Mouse (Mus musculus): Measurements from ENCODE around the gene Ppp1r9b. TPM values are rescaled to one million over a fixed set of nuclear protein-coding genes. Genes with fewer than 3 reads are reported as not detected.
A peak's percentile ranks its signal among the peaks of the same experiment; 100 is the strongest.

Gene Ppp1r9b
- polyA plus RNA-seq, 1 experiment from 2014 or later: 12.4 TPM

GRCm38 (mm10) chr11:94986435-94986834 is 4.4 kb upstream of the Ppp1r9b start:
- DNase-seq (ENCODE audit: low spot score, missing footprints) (no peak), ATAC-seq (ENCODE audit: low FRiP score) (no peak)
- Histone ChIP-seq H3K9ac (ENCODE audit: low read length) (no peak overlapping the region), H3K4me2 (no peak overlapping the region), H3K4me1 (ENCODE audit: control insufficient read depth, insufficient read depth, low read length) (peaks cover 25% of the 10 kb centered on the region), H3K9me3 (ENCODE audit: control insufficient read depth, low read length) (no peaks in the 10 kb centered on the region), H3K27ac (ENCODE audit: low read depth, low read length) (no peak overlapping the region), H3K36me3 (ENCODE audit: control insufficient read depth, insufficient read depth, low read length) (no peaks in the 10 kb centered on the region), H3K27me3 (ENCODE audit: control insufficient read depth, insufficient read depth, low read length) (no peaks in the 10 kb centered on the region; the same call in 1 of the 2 replicates), H3K4me3 (ENCODE audit: low read depth, low read length) (no peak overlapping the region)
- WGBS: 67% methylated on average over 2 of the region's 2 CpGs

GRCm38 (mm10) chr11:94987341-94987740 is 3.5 kb upstream of the Ppp1r9b start:
- no peak for ATAC-seq (ENCODE audit: low FRiP score)
- Histone ChIP-seq H3K27me3 (ENCODE audit: control insufficient read depth, insufficient read depth, low read length) (no peaks in the 10 kb centered on the region; the same call in 1 of the 2 replicates), H3K4me3 (ENCODE audit: low read depth, low read length) (no peak overlapping the region), H3K36me3 (ENCODE audit: control insufficient read depth, insufficient read depth, low read length) (no peaks in the 10 kb centered on the region), H3K27ac (ENCODE audit: low read depth, low read length) (no peak overlapping the region), H3K4me2 (no peak overlapping the region), H3K9ac (ENCODE audit: low read length) (no peak overlapping the region), H3K4me1 (ENCODE audit: control insufficient read depth, insufficient read depth, low read length) (peaks cover 28% of the 10 kb centered on the region), H3K9me3 (ENCODE audit: control insufficient read depth, low read length) (no peaks in the 10 kb centered on the region)
- WGBS: 45% methylated on average over 6 of the region's 6 CpGs
- no peak for DNase-seq (ENCODE audit: low spot score, missing footprints)

DNA sequence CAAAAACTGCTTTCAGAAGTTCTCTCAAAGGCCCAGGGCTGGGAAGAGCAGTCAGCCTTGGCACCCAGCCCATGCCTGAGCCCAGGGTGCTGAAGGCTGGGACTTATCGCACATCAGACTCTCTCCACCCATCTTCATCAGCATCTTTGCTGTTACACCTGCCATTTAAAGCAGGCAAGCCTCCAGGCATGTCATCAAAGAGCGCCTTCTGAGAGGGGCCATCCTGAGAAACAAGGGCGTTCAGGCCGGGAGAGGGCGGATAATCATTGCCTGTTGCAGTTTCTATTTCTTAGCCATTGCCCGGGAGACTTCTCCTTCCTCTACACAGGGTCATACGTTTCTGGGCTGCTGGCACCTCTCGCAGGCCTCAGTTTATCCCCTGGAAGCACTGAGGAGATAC is 3.0 kb upstream of the Ppp1r9b start:
- Histone ChIP-seq H3K4me1 (ENCODE audit: control insufficient read depth, insufficient read depth, low read length) (peaks cover 32% of the 10 kb centered on the region), H3K27ac (ENCODE audit: low read depth, low read length) (no peak overlapping the region), H3K9ac (ENCODE audit: low read length) (no peak overlapping the region), H3K4me3 (ENCODE audit: low read depth, low read length) (no peak overlapping the region), H3K27me3 (ENCODE audit: control insufficient read depth, insufficient read depth, low read length) (no peaks in the 10 kb centered on the region; the same call in 1 of the 2 replicates), H3K9me3 (ENCODE audit: control insufficient read depth, low read length) (no peaks in the 10 kb centered on the region), H3K36me3 (ENCODE audit: control insufficient read depth, insufficient read depth, low read length) (no peaks in the 10 kb centered on the region), H3K4me2 (no peak overlapping the region)
- ATAC-seq (ENCODE audit: low FRiP score): no peak
- 84% methylated on average over 8 of the region's 8 CpGs for WGBS
- no peak for DNase-seq (ENCODE audit: low spot score, missing footprints)

DNA sequence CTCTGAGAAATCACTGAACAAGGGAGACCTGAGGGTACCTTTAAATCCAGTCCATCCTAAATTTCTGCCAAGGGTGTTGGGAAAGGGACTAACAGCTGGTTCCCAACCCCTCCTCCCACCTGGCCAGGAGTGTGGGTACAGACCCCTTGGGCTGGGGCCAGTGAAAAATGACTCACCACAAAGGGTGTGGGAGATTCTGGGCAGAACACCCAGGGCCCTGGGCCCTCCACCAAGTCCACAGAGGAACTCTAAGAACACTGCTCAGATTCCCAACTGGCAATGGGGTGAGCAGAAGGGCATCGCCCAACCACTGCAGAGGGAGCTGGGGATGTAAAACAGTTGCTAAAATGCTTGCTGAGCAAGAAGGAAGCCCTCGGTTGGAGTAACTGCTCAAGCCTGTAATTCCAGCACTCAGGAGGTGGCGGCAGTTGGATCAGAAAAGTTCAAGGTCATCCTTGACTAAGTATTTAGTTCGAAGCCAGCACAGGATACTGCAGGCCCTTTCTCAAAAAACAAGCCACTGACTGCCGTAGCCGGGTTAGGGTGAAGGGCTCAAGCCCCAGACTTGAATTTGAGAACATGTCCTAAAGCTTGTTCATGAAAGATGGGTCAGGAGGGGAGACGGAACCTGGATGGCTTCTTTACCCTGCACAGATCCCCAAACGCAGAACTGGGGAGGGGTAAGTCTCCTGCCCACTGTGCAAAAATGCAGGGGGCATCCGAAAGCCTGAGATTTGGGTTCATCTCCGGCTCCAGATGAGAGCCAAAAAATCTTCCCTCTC is 1.9 kb upstream of the Ppp1r9b start:
- Histone ChIP-seq H3K4me2 (peak overlapping the region; percentile 98), H3K36me3 (ENCODE audit: control insufficient read depth, insufficient read depth, low read length) (no peaks in the 10 kb centered on the region), H3K27me3 (ENCODE audit: control insufficient read depth, insufficient read depth, low read length) (no peaks in the 10 kb centered on the region; the same call in 1 of the 2 replicates), H3K9ac (ENCODE audit: low read length) (peak overlapping the region; percentile 82), H3K9me3 (ENCODE audit: control insufficient read depth, low read length) (no peaks in the 10 kb centered on the region), H3K4me3 (ENCODE audit: low read depth, low read length) (peak overlapping the region; percentile 53), H3K4me1 (ENCODE audit: control insufficient read depth, insufficient read depth, low read length) (peaks cover 43% of the 10 kb centered on the region), H3K27ac (ENCODE audit: low read depth, low read length) (peak overlapping the region; percentile 79)
- ATAC-seq (ENCODE audit: low FRiP score): no peak
- 18% methylated on average over 10 of the region's 10 CpGs for WGBS
- DNase-seq (ENCODE audit: low spot score, missing footprints): peak; percentile 92

DNA sequence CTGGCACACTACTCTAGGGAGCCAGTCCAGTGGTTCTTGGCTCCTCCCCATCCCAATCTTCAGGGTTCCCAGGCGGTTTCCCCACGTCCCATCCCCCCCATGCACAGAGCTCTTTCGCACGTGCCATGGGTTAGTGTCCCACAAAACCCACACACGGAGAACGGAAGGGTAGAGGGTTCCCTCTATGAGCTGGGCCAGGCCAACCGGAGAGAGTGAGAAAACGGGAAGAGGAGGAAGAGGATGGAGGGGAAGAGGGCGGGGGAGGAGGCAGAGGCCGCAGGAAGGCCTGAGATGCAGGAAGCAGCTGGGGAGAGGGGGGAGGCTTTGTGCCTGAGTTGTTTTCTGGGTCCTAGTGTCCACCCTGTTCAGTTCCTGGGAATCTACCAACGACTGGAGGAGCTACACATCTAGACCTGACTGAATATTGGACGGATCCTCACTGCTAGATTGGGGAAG is 1.2 kb upstream of the Ppp1r9b start:
- H3K27me3 ChIP-seq (ENCODE audit: control insufficient read depth, insufficient read depth, low read length): no peaks in the 10 kb centered on the region; the same call in 1 of the 2 replicates
- peak; percentile 62 for ATAC-seq (ENCODE audit: low FRiP score)
- no peaks in the 10 kb centered on the region for H3K9me3 ChIP-seq (ENCODE audit: control insufficient read depth, low read length)
- H3K4me3 ChIP-seq (ENCODE audit: low read depth, low read length): peak overlapping the region; percentile 53
- DNase-seq (ENCODE audit: low spot score, missing footprints): peak; percentile 99
- H3K27ac ChIP-seq (ENCODE audit: low read depth, low read length): peak overlapping the region; percentile 79
- no peaks in the 10 kb centered on the region for H3K36me3 ChIP-seq (ENCODE audit: control insufficient read depth, insufficient read depth, low read length)
- peak overlapping the region; percentile 82 for H3K9ac ChIP-seq (ENCODE audit: low read length)
- peaks cover 50% of the 10 kb centered on the region for H3K4me1 ChIP-seq (ENCODE audit: control insufficient read depth, insufficient read depth, low read length)
- peak overlapping the region; percentile 98 for H3K4me2 ChIP-seq
- WGBS: under 1% methylated on average over 12 of the region's 12 CpGs

- H3K9ac ChIP-seq (ENCODE audit: low read length): peak overlapping the region; percentile 97
- H3K4me2 ChIP-seq: peak overlapping the region; percentile 98
- H3K36me3 ChIP-seq (ENCODE audit: control insufficient read depth, insufficient read depth, low read length): 0 out of 2 replicates have a peak, but pooled peaks cover under 1% of the 10 kb centered on the region
- peaks cover 56% of the 10 kb centered on the region for H3K4me1 ChIP-seq (ENCODE audit: control insufficient read depth, insufficient read depth, low read length)
- H3K9me3 ChIP-seq (ENCODE audit: control insufficient read depth, low read length): no peaks in the 10 kb centered on the region
- no peak for DNase-seq (ENCODE audit: low spot score, missing footprints)
- H3K27me3 ChIP-seq (ENCODE audit: control insufficient read depth, insufficient read depth, low read length): no peaks in the 10 kb centered on the region; the same call in 1 of the 2 replicates
- no peak for ATAC-seq (ENCODE audit: low FRiP score)
- 45% methylated on average over 6 of the region's 6 CpGs for WGBS
- peak overlapping the region; percentile 80 for H3K27ac ChIP-seq (ENCODE audit: low read depth, low read length)
- H3K4me3 ChIP-seq (ENCODE audit: low read depth, low read length): peak overlapping the region; percentile 89
Observed at GRCm38 (mm10) chr11:94990102-94990748, 610 bp upstream of the Ppp1r9b start.

DNA sequence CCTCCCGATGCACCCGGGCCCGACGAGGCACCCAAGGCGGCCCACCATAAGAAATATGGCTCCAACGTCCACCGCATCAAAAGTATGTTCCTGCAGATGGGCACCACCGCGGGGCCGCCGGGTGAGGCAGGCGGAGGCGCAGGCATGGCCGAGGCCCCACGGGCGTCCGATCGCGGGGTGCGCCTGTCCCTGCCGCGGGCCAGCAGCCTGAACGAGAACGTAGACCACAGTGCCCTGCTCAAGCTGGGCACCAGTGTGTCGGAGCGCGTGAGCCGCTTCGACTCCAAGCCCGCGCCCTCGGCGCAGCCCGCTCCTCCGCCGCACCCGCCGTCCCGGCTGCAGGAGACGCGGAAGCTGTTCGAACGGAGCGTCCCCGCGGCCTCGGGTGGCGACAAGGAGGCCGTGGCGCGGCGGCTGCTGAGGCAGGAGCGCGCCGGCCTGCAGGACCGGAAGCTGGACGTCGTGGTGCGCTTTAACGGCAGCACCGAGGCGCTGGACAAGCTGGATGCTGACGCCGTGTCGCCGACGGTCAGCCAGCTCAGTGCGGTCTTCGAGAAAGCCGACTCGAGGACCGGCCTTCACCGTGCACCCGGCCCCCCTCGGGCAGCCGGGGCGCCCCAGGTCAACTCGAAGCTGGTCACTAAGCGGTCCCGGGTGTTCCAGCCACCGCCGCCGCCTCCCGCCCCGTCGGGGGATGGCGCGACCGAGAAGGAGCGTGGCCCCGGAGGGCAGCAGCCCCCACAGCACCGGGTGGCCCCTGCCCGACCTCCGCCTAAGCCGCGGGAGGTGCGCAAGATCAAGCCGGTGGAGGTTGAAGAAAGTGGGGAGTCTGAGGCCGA is 1.0 kb downstream of the Ppp1r9b start:
- WGBS: under 1% methylated on average over 98 of the region's 99 CpGs
- DNase-seq (ENCODE audit: low spot score, missing footprints): peak; percentile 92
- peak overlapping the region; percentile 98 for H3K4me2 ChIP-seq
- H3K27ac ChIP-seq (ENCODE audit: low read depth, low read length): peak overlapping the region; percentile 40; the same call in 1 of the 2 replicates
- peaks cover 63% of the 10 kb centered on the region for H3K4me1 ChIP-seq (ENCODE audit: control insufficient read depth, insufficient read depth, low read length)
- H3K9me3 ChIP-seq (ENCODE audit: control insufficient read depth, low read length): no peaks in the 10 kb centered on the region
- peak overlapping the region; percentile 89 for H3K4me3 ChIP-seq (ENCODE audit: low read depth, low read length)
- ATAC-seq (ENCODE audit: low FRiP score): peak; percentile 35; the same call in 1 of the 2 replicates
- peak overlapping the region; percentile 97 for H3K9ac ChIP-seq (ENCODE audit: low read length)
- H3K36me3 ChIP-seq (ENCODE audit: control insufficient read depth, insufficient read depth, low read length): peaks cover 9% of the 10 kb centered on the region; the same call in 1 of the 2 replicates
- H3K27me3 ChIP-seq (ENCODE audit: control insufficient read depth, insufficient read depth, low read length): no peaks in the 10 kb centered on the region; the same call in 1 of the 2 replicates

DNA sequence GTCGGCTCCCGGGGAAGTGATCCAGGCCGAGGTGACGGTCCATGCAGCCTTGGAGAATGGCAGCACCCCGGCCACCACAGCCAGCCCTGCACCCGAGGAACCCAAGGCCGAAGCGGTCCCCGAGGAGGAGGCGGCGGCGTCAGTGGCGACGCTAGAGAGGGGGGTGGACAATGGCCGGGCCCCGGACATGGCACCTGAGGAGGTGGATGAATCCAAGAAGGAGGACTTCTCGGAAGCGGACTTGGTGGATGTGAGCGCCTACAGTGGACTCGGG is 1.6 kb downstream of the Ppp1r9b start:
- peak overlapping the region; percentile 98 for H3K4me2 ChIP-seq
- DNase-seq (ENCODE audit: low spot score, missing footprints): no peak
- peaks cover 9% of the 10 kb centered on the region; the same call in 1 of the 2 replicates for H3K36me3 ChIP-seq (ENCODE audit: control insufficient read depth, insufficient read depth, low read length)
- H3K9me3 ChIP-seq (ENCODE audit: control insufficient read depth, low read length): no peaks in the 10 kb centered on the region
- peak overlapping the region; percentile 97 for H3K9ac ChIP-seq (ENCODE audit: low read length)
- ATAC-seq (ENCODE audit: low FRiP score): no peak
- H3K4me3 ChIP-seq (ENCODE audit: low read depth, low read length): peak overlapping the region; percentile 89
- WGBS: 1% methylated on average over 18 of the region's 20 CpGs
- no peak overlapping the region for H3K27ac ChIP-seq (ENCODE audit: low read depth, low read length)
- H3K4me1 ChIP-seq (ENCODE audit: control insufficient read depth, insufficient read depth, low read length): peaks cover 57% of the 10 kb centered on the region
- no peaks in the 10 kb centered on the region; the same call in 1 of the 2 replicates for H3K27me3 ChIP-seq (ENCODE audit: control insufficient read depth, insufficient read depth, low read length)
